In genomic region chr8:117380796-117381195, GRCm38 (mm10) we compare ENCODE assay signal across 9 mouse cellular contexts.
DNase-seq lines count a peak whose midpoint lies in the region; ATAC-seq and TF ChIP-seq lines count a peak whose summit lies in the region.
"Had no signal": no experiment of that assay in that cellular context is flagged by ENCODE, and none has a peak within 500 bp of the region (broad histone marks: within the 10 kb centered on the region; RNA-seq: fewer than 3 reads in every experiment).

No protein-coding gene starts in this region.

- WGBS in liver, postnatal 0 days (ENCODE audit: insufficient replicate concordance), result 78% methylated on average over 8 of the region's 8 CpGs
- 79% methylated on average over 8 of the region's 8 CpGs for WGBS in liver, embryonic 12.5 days (ENCODE audit: insufficient replicate concordance)
- WGBS in heart, embryonic 12.5 days, result 60% methylated on average over 8 of the region's 8 CpGs

- no peak for DNase-seq in liver, postnatal 0 days
- DNase-seq in cerebellum, adult 18-20 months, result peak; percentile 62 to 71
- DNase-seq in kidney, postnatal 10 days, result peak; percentile 73
- peak; percentile 89 for DNase-seq in lung, postnatal 10 days
- no peak for DNase-seq in yolk sac, embryonic 10.5 days (ENCODE audit: low spot score)
- no peak for DNase-seq in thymus, adult 18-20 months

- no peak overlapping the region for H3K9ac ChIP-seq in liver, postnatal 0 days (replicated peaks)
- no peak overlapping the region for H3K9ac ChIP-seq in liver, embryonic 12.5 days
- no peak overlapping the region for H3K9ac ChIP-seq in heart, embryonic 12.5 days

- no peak overlapping the region for H3K4me2 ChIP-seq in liver, postnatal 0 days (ENCODE audit: low read depth, low read length)
- H3K4me2 ChIP-seq in liver, embryonic 12.5 days, result no peak overlapping the region
- H3K4me2 ChIP-seq in heart, embryonic 12.5 days, result no peak overlapping the region

- no peak for TF ChIP-seq EP300 in liver, postnatal 0 days (IDR thresholded peaks at IDR 0.05; ENCODE audit: low read depth)

- H3K36me3 ChIP-seq in liver, postnatal 0 days (replicated peaks; ENCODE audit: insufficient read depth, low read length), result peaks cover 46% of the 10 kb centered on the region
- H3K36me3 ChIP-seq in liver, embryonic 12.5 days, result peaks cover 69% of the 10 kb centered on the region
- peaks cover 18% of the 10 kb centered on the region for H3K36me3 ChIP-seq in heart, embryonic 12.5 days

- ATAC-seq in liver, postnatal 0 days, result no peak
- no peak for ATAC-seq in liver, embryonic 12.5 days
- ATAC-seq in heart, embryonic 12.5 days (ENCODE audit: insufficient number of reproducible peaks, low FRiP score), result peak; percentile 43; the same call in 1 of the 2 replicates

- no peaks in the 10 kb centered on the region for H3K4me1 ChIP-seq in liver, postnatal 0 days (ENCODE audit: insufficient read depth)
- H3K4me1 ChIP-seq in liver, embryonic 12.5 days, result peaks cover 5% of the 10 kb centered on the region; the same call in 1 of the 2 replicates
- peaks cover 27% of the 10 kb centered on the region for H3K4me1 ChIP-seq in heart, embryonic 12.5 days (replicated peaks)

- H3K4me3 ChIP-seq in liver, postnatal 0 days (ENCODE audit: low read depth, low read length), result no peak overlapping the region
- no peak overlapping the region for H3K4me3 ChIP-seq in liver, embryonic 12.5 days
- no peak overlapping the region for H3K4me3 ChIP-seq in heart, embryonic 12.5 days

- no peaks in the 10 kb centered on the region for H3K27me3 ChIP-seq in liver, postnatal 0 days (ENCODE audit: insufficient read depth, low read length)
- H3K27me3 ChIP-seq in liver, embryonic 12.5 days (replicated peaks), result no peaks in the 10 kb centered on the region
- H3K27me3 ChIP-seq in heart, embryonic 12.5 days (replicated peaks), result no peaks in the 10 kb centered on the region

- no peaks in the 10 kb centered on the region for H3K9me3 ChIP-seq in liver, postnatal 0 days (ENCODE audit: low read length)
- no peaks in the 10 kb centered on the region for H3K9me3 ChIP-seq in liver, embryonic 12.5 days (replicated peaks)
- H3K9me3 ChIP-seq in heart, embryonic 12.5 days (replicated peaks), result 0 out of 2 replicates have a peak, but pooled peaks cover 10% of the 10 kb centered on the region

- H3K27ac ChIP-seq in liver, postnatal 0 days (ENCODE audit: low read depth), result peak overlapping the region; percentile 39; the same call in 1 of the 2 replicates
- H3K27ac ChIP-seq in liver, embryonic 12.5 days, result no peak overlapping the region
- peak overlapping the region; percentile 62 for H3K27ac ChIP-seq in heart, embryonic 12.5 days (ENCODE audit: poor library complexity, severe bottlenecking)
- H3K27ac ChIP-seq: macrophage had no signal

- no peak for TF ChIP-seq CTCF in liver, postnatal 0 days (IDR thresholded peaks at IDR 0.05; ENCODE audit: low read depth)

Comparison
In these comparisons a context has a peak if more than half of its experiments do, and no peak if none do; other contexts are left out.
1. DNase-seq: peak in cerebellum, adult 18-20 months (2 of 2), kidney, postnatal 10 days (single experiment) and lung, postnatal 10 days (single experiment); none in liver, postnatal 0 days (single experiment), yolk sac, embryonic 10.5 days (single experiment) and thymus, adult 18-20 months (0 of 2).